Mouse (Mus musculus): ENCODE data around the gene Slc46a2.

Gene Slc46a2

DNA sequence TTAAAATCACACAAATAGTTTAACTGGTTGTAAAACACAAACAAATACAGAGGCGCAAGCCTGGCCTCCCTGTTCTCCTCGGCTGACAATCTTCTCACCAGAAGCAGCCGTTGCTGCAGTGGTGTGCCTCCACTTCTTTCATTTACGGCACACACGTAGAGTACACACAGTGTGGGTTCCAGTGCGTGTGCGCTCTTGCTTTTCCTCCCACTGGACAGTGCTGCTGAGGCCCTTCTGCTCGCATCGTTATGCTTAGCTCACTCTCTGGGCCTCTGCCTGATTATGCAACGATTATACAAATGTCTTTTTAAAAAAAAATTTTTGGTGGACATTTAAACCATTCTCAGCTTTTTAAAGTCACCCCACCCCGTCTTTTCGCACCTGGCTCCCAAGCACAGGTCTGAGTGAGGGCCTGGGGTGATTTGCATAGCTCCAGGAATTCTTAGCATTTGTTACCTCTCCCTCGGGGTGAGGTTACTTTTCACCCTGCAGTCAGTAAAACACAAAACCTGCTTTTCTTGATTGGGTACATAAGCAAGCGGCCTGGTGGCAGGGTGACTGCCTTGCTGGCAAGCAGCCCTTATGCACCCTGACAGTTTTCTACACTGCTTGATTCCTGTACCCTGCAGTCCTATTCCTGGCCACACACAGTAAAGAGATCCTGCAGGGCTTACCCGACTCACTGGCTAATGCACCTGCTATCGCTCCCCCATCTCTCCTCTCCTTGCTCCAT is 55.0 kb downstream of the Slc46a2 start:
- in situ Hi-C loops (cut with MboI, MseI): no loop called here
